Mouse (Mus musculus): ENCODE measurements around the gene Aifm3. TPM values are rescaled to one million over a fixed set of nuclear protein-coding genes. Genes with fewer than 3 reads are reported as not detected.

Gene Aifm3
- polyA plus RNA-seq, 1 experiment from 2014 or later = 4.4 TPM

- no peak overlapping the region for H3K9ac ChIP-seq (replicated peaks; ENCODE audit: low read length)
- ATAC-seq (ENCODE audit: low FRiP score, low TSS enrichment) (no peak), DNase-seq (no peak)
- H3K27ac ChIP-seq (replicated peaks; ENCODE audit: low read depth, low read length) = no peak overlapping the region
- no peaks in the 10 kb centered on the region for H3K9me3 ChIP-seq (ENCODE audit: control insufficient read depth, low read length)
- peaks cover 32% of the 10 kb centered on the region for H3K36me3 ChIP-seq (ENCODE audit: control insufficient read depth, insufficient read depth, low read length)
- H3K4me3 ChIP-seq (replicated peaks; ENCODE audit: low read depth, low read length) = no peak overlapping the region
- H3K27me3 ChIP-seq (ENCODE audit: control insufficient read depth, insufficient read depth, low read length) = no peaks in the 10 kb centered on the region
- WGBS = 89% methylated on average over 6 of the region's 6 CpGs
- no peaks in the 10 kb centered on the region for H3K4me1 ChIP-seq (ENCODE audit: control insufficient read depth, insufficient read depth, low read length)
- no peak overlapping the region for H3K4me2 ChIP-seq (ENCODE audit: low read length)
Observed at GRCm38 (mm10) chr16:17472498-17472897, 16.9 kb upstream of the Aifm3 start.

GRCm38 (mm10) chr16:17474091-17474490, 15.3 kb upstream of the Aifm3 start:
- peak; percentile 50 for DNase-seq
- ATAC-seq (ENCODE audit: low FRiP score, low TSS enrichment) = no peak

DNA sequence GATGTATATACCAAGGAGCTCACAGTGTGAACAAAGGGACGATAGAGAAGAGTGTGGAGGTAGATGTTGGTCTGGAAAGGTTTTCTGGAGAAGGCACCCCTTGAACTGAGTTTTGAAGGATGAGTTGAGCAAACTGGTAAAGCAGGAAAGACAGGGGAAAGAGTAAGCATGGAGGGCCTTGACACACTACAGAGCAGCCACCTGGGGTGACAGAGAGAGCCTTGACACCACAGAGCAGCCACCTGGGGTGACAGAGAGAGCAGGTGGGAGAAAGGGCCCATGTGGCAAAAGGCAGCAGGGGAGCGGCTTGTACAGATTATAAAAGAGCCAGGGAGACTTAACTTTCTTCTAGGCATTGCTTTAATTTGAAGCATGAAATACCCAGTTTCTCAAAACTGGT, 14.7 kb upstream of the Aifm3 start:
- Histone ChIP-seq H3K27ac (replicated peaks; ENCODE audit: low read depth, low read length) (no peak overlapping the region), H3K4me3 (replicated peaks; ENCODE audit: low read depth, low read length) (no peak overlapping the region), H3K36me3 (ENCODE audit: control insufficient read depth, insufficient read depth, low read length) (peaks cover 22% of the 10 kb centered on the region), H3K9ac (replicated peaks; ENCODE audit: low read length) (no peak overlapping the region), H3K27me3 (ENCODE audit: control insufficient read depth, insufficient read depth, low read length) (no peaks in the 10 kb centered on the region), H3K4me2 (ENCODE audit: low read length) (no peak overlapping the region), H3K4me1 (ENCODE audit: control insufficient read depth, insufficient read depth, low read length) (no peaks in the 10 kb centered on the region), H3K9me3 (ENCODE audit: control insufficient read depth, low read length) (no peaks in the 10 kb centered on the region)
- 94% methylated on average over 2 of the region's 2 CpGs for WGBS
- DNase-seq (no peak), ATAC-seq (ENCODE audit: low FRiP score, low TSS enrichment) (no peak)

More at GRCm38 (mm10) chr16:17474091-17474490, 15.3 kb upstream of the Aifm3 start:
- Histone ChIP-seq H3K4me1 (ENCODE audit: control insufficient read depth, insufficient read depth, low read length) (no peaks in the 10 kb centered on the region), H3K4me3 (replicated peaks; ENCODE audit: low read depth, low read length) (no peak overlapping the region), H3K27ac (replicated peaks; ENCODE audit: low read depth, low read length) (no peak overlapping the region), H3K27me3 (ENCODE audit: control insufficient read depth, insufficient read depth, low read length) (no peaks in the 10 kb centered on the region), H3K9ac (replicated peaks; ENCODE audit: low read length) (no peak overlapping the region), H3K9me3 (ENCODE audit: control insufficient read depth, low read length) (no peaks in the 10 kb centered on the region), H3K36me3 (ENCODE audit: control insufficient read depth, insufficient read depth, low read length) (peaks cover 28% of the 10 kb centered on the region), H3K4me2 (ENCODE audit: low read length) (no peak overlapping the region)

DNA sequence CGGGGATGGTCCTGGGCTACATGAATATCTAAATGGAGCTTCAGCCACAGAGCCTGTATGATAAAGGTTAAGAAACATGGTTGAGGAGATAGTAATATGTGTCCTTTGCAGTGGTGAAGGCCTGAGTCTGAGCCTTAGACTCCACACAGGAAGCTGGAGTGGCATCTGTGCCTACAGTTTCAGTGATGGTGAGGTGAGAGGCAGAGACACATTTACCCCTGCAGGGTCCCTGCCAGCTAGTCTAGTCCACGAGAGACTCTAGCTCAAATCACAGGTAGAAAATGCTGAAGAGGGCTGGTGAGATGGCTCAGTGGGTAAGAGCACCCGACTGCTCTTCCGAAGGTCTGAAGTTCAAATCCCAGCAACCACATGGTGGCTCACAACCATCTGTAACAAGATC, 14.1 kb upstream of the Aifm3 start:
- Histone ChIP-seq H3K27ac (replicated peaks; ENCODE audit: low read depth, low read length) (no peak overlapping the region), H3K27me3 (ENCODE audit: control insufficient read depth, insufficient read depth, low read length) (no peaks in the 10 kb centered on the region), H3K9me3 (ENCODE audit: control insufficient read depth, low read length) (no peaks in the 10 kb centered on the region), H3K4me3 (replicated peaks; ENCODE audit: low read depth, low read length) (no peak overlapping the region), H3K4me1 (ENCODE audit: control insufficient read depth, insufficient read depth, low read length) (no peaks in the 10 kb centered on the region), H3K4me2 (ENCODE audit: low read length) (no peak overlapping the region), H3K36me3 (ENCODE audit: control insufficient read depth, insufficient read depth, low read length) (peaks cover 17% of the 10 kb centered on the region), H3K9ac (replicated peaks; ENCODE audit: low read length) (no peak overlapping the region)
- ATAC-seq (ENCODE audit: low FRiP score, low TSS enrichment) (no peak), DNase-seq (no peak)
- WGBS = 97% methylated on average over 4 of the region's 4 CpGs

DNA sequence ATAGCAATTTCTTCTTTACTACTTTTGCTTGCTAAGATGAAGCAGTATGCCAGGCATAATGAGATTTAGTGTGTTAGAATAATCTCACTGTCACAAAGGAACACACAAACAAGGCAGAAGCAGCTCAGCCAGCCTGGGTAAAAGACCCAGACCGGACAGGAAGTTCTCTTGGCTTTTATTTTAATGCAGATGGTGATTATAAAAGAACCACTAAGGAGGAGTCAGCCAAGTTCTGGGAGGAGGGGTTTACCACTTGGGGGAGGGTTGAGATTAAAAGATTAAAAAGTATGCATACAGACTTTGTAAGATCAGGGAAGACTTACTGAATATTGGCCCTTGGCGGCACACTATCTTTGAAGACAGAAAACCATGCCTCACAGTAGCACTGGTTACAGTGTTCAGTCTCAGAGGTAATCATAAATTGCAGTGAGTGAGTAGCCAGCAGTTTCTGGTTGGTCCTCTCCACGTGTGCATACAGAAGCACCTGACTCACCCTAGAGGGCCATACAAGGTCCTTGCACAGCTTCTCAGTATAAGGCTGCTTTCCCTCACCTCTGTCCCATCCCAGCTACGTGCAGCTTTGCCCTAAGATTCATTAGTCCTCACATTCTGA, 11.0 kb upstream of the Aifm3 start:
- DNase-seq (no peak), ATAC-seq (ENCODE audit: low FRiP score, low TSS enrichment) (no peak)
- Histone ChIP-seq H3K9me3 (ENCODE audit: control insufficient read depth, low read length) (no peaks in the 10 kb centered on the region), H3K9ac (replicated peaks; ENCODE audit: low read length) (0 out of 2 replicates have a peak overlapping the region, but pooled peaks have one; percentile 7), H3K27ac (replicated peaks; ENCODE audit: low read depth, low read length) (no peak overlapping the region), H3K36me3 (ENCODE audit: control insufficient read depth, insufficient read depth, low read length) (peaks cover 9% of the 10 kb centered on the region), H3K4me1 (ENCODE audit: control insufficient read depth, insufficient read depth, low read length) (no peaks in the 10 kb centered on the region), H3K4me3 (replicated peaks; ENCODE audit: low read depth, low read length) (no peak overlapping the region), H3K4me2 (ENCODE audit: low read length) (no peak overlapping the region), H3K27me3 (ENCODE audit: control insufficient read depth, insufficient read depth, low read length) (no peaks in the 10 kb centered on the region)
- 67% methylated on average over 4 of the region's 4 CpGs for WGBS

DNA sequence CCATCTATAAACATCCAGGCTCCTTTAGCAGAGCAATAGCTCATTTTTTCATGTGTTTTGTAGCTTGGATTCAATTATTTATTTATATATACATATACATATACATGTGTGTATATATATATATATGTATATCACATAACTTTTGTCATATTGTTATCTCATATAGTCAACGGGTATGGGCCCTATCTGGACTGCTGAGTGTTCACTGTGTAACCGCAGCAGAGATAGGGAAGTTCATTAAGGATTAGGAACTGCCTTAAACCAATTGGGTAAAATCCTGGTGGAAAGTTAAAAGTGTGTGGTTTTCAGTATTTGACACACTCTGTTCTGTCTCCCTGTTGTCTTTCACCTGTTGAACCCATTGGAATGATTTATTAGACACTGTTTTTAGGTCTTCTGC, 7.9 kb upstream of the Aifm3 start:
- H3K4me3 ChIP-seq (replicated peaks; ENCODE audit: low read depth, low read length) = no peak overlapping the region
- H3K4me2 ChIP-seq (ENCODE audit: low read length) = no peak overlapping the region
- H3K36me3 ChIP-seq (ENCODE audit: control insufficient read depth, insufficient read depth, low read length) = peaks cover 36% of the 10 kb centered on the region
- no peak for ATAC-seq (ENCODE audit: low FRiP score, low TSS enrichment)
- no peaks in the 10 kb centered on the region for H3K9me3 ChIP-seq (ENCODE audit: control insufficient read depth, low read length)
- no peak overlapping the region for H3K27ac ChIP-seq (replicated peaks; ENCODE audit: low read depth, low read length)
- no peak for DNase-seq
- no peaks in the 10 kb centered on the region for H3K27me3 ChIP-seq (ENCODE audit: control insufficient read depth, insufficient read depth, low read length)
- 94% methylated on average over 2 of the region's 2 CpGs for WGBS
- H3K4me1 ChIP-seq (ENCODE audit: control insufficient read depth, insufficient read depth, low read length) = no peaks in the 10 kb centered on the region
- no peak overlapping the region for H3K9ac ChIP-seq (replicated peaks; ENCODE audit: low read length)

DNA sequence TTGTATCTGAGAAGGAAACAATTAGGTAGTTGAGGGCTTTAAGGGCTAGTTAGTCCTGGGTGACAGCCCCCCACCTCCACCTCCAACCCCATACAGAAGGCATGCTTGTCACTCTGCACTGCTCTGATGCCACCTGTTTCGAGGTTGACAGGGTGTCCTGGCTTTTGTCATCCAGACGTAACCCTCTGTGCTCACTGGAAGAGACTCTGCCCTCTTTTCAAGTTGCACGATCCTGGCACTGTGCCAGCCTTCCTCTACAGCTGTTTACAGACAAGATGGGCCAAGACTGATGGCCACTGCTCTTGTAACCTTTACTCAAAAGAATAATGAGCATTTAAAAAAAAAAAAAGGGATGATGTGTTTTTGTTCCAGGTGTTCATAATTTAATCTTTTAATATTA, 2.9 kb upstream of the Aifm3 start:
- DNase-seq (peak; percentile 64), ATAC-seq (ENCODE audit: low FRiP score, low TSS enrichment) (no peak)
- H3K4me2 ChIP-seq (ENCODE audit: low read length) = no peak overlapping the region
- no peak overlapping the region for H3K9ac ChIP-seq (replicated peaks; ENCODE audit: low read length)
- peaks cover 44% of the 10 kb centered on the region for H3K36me3 ChIP-seq (ENCODE audit: control insufficient read depth, insufficient read depth, low read length)
- peaks cover 5% of the 10 kb centered on the region; the same call in 1 of the 2 replicates for H3K4me1 ChIP-seq (ENCODE audit: control insufficient read depth, insufficient read depth, low read length)
- H3K9me3 ChIP-seq (ENCODE audit: control insufficient read depth, low read length) = no peaks in the 10 kb centered on the region
- no peak overlapping the region for H3K4me3 ChIP-seq (replicated peaks; ENCODE audit: low read depth, low read length)
- WGBS = 50% methylated on average over 3 of the region's 3 CpGs
- H3K27ac ChIP-seq (replicated peaks; ENCODE audit: low read depth, low read length) = no peak overlapping the region
- H3K27me3 ChIP-seq (ENCODE audit: control insufficient read depth, insufficient read depth, low read length) = peaks cover 10% of the 10 kb centered on the region; the same call in 1 of the 2 replicates

GRCm38 (mm10) chr16:17488478-17489468, 638 bp upstream of the Aifm3 start:
- 49% methylated on average over 14 of the region's 14 CpGs for WGBS
- Histone ChIP-seq H3K27me3 (ENCODE audit: control insufficient read depth, insufficient read depth, low read length) (peaks cover 10% of the 10 kb centered on the region; the same call in 1 of the 2 replicates), H3K4me1 (ENCODE audit: control insufficient read depth, insufficient read depth, low read length) (peaks cover 5% of the 10 kb centered on the region; the same call in 1 of the 2 replicates), H3K27ac (replicated peaks; ENCODE audit: low read depth, low read length) (no peak overlapping the region), H3K9me3 (ENCODE audit: control insufficient read depth, low read length) (no peaks in the 10 kb centered on the region), H3K36me3 (ENCODE audit: control insufficient read depth, insufficient read depth, low read length) (peaks cover 31% of the 10 kb centered on the region), H3K4me2 (ENCODE audit: low read length) (peak overlapping the region; percentile 87), H3K9ac (replicated peaks; ENCODE audit: low read length) (peak overlapping the region; percentile 50), H3K4me3 (replicated peaks; ENCODE audit: low read depth, low read length) (peak overlapping the region; percentile 40)
- DNase-seq = peak; percentile 37
- ATAC-seq (ENCODE audit: low FRiP score, low TSS enrichment) = no peak
